Mouse (Mus musculus) myocyte (in vitro differentiated cells): ENCODE measurements at regions not wholly inside any gene's neighbourhood (a gene's known extent, or its start where the extent isn't known, plus 50 kb on each side); places are given as distances from the start of the nearest gene placed in this dataset.

Experiments used
- H3K27me3 ChIP-seq: one replicate; pipeline ENCODE4 v1.6.1; 2011; ENCODE audit not compliant: control insufficient read depth, insufficient read depth, insufficient read length
- H3K36me3 ChIP-seq: one replicate; pipeline ENCODE4 v1.6.1; 2011; ENCODE audit not compliant: control insufficient read depth, insufficient read depth
- H3K4me2 ChIP-seq: one replicate; pipeline ENCODE4 v1.6.1; 2011; ENCODE audit warnings: low read depth, control low read depth
- H3K4me3 ChIP-seq: one replicate; pipeline ENCODE4 v1.5.1; 2011; ENCODE audit warnings: mild to moderate bottlenecking, control low read depth, moderate library complexity
- H3K79me2 ChIP-seq: one replicate; pipeline ENCODE4 v1.6.1; 2011; ENCODE audit not compliant: control insufficient read depth, insufficient read depth
- H3ac ChIP-seq: one replicate; pipeline ENCODE4 v1.6.1; 2011; ENCODE audit not compliant: control insufficient read depth, insufficient read length
- CEBPB ChIP-seq: IDR thresholded peaks from 2 replicates; pipeline ENCODE4 v1.6.1; 2011; ENCODE audit warnings: mild to moderate bottlenecking, moderate library complexity; ENCODE audit not compliant: poor library complexity, insufficient read depth, severe bottlenecking
- E2F4 ChIP-seq: IDR thresholded peaks from one replicate; pipeline ENCODE4 v1.6.1; 2011; ENCODE audit warnings: mild to moderate bottlenecking, control low read depth, moderate library complexity; ENCODE audit not compliant: insufficient read depth
- MAX ChIP-seq: IDR thresholded peaks from one replicate; pipeline ENCODE4 v1.6.1; 2011; ENCODE audit warnings: low read depth, mild to moderate bottlenecking, control low read depth
- MYOD1 ChIP-seq, 3 experiments: IDR thresholded peaks; one replicate each; pipeline ENCODE4 v1.6.1; 2011; ENCODE audit warnings: control low read depth in 2 of 3, low read depth in 2 of 3, mild to moderate bottlenecking in 2 of 3, moderate library complexity in 1 of 3; ENCODE audit not compliant: insufficient read length in 2 of 3, control insufficient read depth in 1 of 3
- MYOG ChIP-seq, 3 experiments: IDR thresholded peaks; one replicate each; pipeline ENCODE4 v1.6.1; 2011; ENCODE audit warnings: control low read depth in 2 of 3, low read depth in 2 of 3, mild to moderate bottlenecking in 2 of 3; ENCODE audit not compliant: insufficient read length in 2 of 3, control insufficient read depth in 1 of 3, insufficient read depth in 1 of 3
- POLR2A ChIP-seq: IDR thresholded peaks from one replicate; pipeline ENCODE4 v1.6.1; 2011; ENCODE audit warnings: low read depth, mild to moderate bottlenecking, control low read depth, moderate library complexity; ENCODE audit not compliant: insufficient read length
- POLR2AphosphoS2 ChIP-seq: IDR thresholded peaks from one replicate; pipeline ENCODE4 v1.6.1; 2011; ENCODE audit warnings: low read depth, control low read depth; ENCODE audit not compliant: insufficient read length
- REST ChIP-seq: IDR thresholded peaks from one replicate; pipeline ENCODE4 v1.6.1; 2011; ENCODE audit warnings: mild to moderate bottlenecking, control low read depth, moderate library complexity; ENCODE audit not compliant: insufficient read depth, insufficient read length
- SRF ChIP-seq: IDR thresholded peaks from one replicate; pipeline ENCODE4 v1.6.1; 2011; ENCODE audit warnings: low read depth; ENCODE audit not compliant: control insufficient read depth, insufficient read length
- TCF12 ChIP-seq: IDR thresholded peaks from one replicate; pipeline ENCODE4 v1.6.1; 2011; ENCODE audit warnings: mild to moderate bottlenecking, control low read depth; ENCODE audit not compliant: poor library complexity, insufficient read depth, severe bottlenecking
- TCF3 ChIP-seq: IDR thresholded peaks from one replicate; pipeline ENCODE4 v1.6.1; 2011; ENCODE audit warnings: low read depth, control low read depth; ENCODE audit not compliant: insufficient read length
- USF1 ChIP-seq: IDR thresholded peaks from one replicate; pipeline ENCODE4 v1.6.1; 2011; ENCODE audit warnings: low read depth, mild to moderate bottlenecking, control low read depth, moderate library complexity

DNA sequence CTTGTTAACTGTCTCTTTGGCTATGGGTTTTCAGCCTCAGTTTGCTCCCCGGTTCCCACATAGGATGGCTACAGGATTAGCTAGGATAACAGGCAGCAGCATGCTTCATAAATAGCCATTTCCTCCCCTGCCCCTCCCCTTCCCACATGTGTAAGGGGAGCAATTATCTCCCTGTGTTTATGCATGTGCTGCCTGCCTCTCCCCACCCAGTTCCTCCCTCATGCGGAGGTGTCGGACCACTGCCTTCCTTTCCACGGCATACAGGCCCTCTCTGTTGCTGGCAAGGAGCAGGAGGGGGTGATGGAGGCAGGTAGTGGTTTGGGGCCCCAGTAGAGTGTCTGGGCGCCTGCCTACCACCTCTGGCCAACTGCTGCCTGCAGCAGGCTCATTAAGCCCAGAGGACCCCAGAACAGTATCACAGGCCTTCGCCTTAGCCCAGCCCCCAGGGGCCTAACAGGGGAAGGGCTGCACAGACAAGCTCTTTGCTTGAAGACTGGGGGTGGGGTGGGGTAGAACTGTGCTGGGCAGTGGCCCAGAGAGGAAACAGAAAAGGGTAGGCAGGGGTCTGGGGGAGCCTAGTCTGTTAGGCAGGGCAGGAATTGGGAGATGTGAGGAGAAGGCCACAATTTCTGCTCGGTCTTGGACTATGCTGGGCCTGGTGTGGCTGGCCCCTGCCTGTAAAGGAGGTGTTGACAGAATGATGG, 79.1 kb upstream of the Pja1 start:
- TF ChIP-seq SRF (no peak), MAX (no peak), REST (no peak), E2F4 (no peak), TCF12 (no peak), POLR2AphosphoS2 (no peak), MYOD1 (IDR thresholded peaks at IDR 0.05; ENCODE audit: control insufficient read depth in 1 of 3, insufficient read length in 2 of 3, low read depth in 2 of 3) (no peak), CEBPB (no peak), TCF3 (no peak), USF1 (no peak), MYOG (IDR thresholded peaks at IDR 0.05; ENCODE audit: control insufficient read depth in 1 of 3, insufficient read depth in 1 of 3, insufficient read length in 2 of 3, low read depth in 2 of 3) (no peak), POLR2A (no peak)
- Histone ChIP-seq H3K36me3 (no peaks in the 10 kb centered on the region), H3ac (no peak overlapping the region), H3K79me2 (no peaks in the 10 kb centered on the region), H3K27me3 (no peaks in the 10 kb centered on the region), H3K4me3 (no peak overlapping the region), H3K4me2 (no peak overlapping the region)

DNA sequence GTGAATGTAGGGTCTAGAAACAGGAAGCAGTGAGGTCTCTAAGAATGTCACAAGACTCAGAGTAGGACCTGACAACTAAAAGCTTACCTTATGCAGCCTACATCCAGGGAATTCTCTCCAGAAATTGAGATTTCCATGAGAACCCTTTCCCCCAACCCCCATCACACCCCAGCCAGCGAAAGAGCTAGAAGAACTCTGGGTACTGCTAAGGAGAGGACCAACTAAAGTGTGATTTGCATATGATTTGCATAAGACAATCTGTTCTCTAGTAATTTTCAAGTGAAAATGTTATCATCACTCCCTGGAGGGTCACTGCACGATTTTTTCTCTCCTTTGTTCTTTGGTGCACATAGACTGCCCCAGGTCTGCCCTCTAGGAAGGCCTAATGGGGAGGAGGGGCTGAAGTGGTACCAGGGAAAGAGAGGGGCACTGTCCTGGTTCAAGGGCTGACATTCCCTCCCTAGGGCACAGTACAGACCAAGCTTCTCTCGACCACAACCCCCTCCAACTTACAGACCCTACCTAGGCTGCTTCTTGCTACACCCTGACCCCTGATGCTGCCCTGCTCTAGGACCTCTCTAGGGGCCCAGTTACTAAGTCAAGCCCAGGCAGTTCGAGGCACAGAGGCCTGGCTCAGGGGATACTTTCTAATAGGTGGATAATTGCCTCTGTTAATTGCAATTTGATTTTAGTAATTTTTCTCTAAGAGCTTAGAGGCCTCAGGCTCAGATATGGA, 77.4 kb upstream of the Pja1 start:
- H3K4me3 ChIP-seq: no peak overlapping the region
- no peak for TF ChIP-seq POLR2AphosphoS2
- no peak for TF ChIP-seq TCF3
- no peak for TF ChIP-seq TCF12
- TF ChIP-seq POLR2A: no peak

DNA sequence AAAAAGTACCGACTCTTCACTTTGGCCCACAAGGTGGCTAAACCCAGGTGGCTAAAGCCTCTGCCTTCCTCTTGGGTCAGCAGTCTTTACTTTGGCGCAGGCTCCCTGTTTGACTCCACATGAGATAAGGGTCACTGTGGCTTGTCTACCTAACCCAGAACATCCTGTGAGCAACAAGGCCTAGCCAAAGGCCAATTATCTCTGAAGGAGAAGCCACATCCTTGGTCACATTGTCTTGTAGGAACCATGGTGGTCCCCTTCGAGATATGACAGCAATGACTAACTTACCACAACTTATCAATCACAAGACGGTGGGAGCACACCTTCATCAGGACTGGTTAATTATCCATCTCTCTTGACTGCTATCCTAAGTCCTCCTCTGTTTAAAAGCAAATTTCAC, 73.3 kb upstream of the Pja1 start:
- Histone ChIP-seq H3ac (no peak overlapping the region), H3K27me3 (no peaks in the 10 kb centered on the region), H3K4me3 (no peak overlapping the region), H3K4me2 (no peak overlapping the region), H3K36me3 (no peaks in the 10 kb centered on the region), H3K79me2 (no peaks in the 10 kb centered on the region)
- TF ChIP-seq TCF3: no peak
- no peak for TF ChIP-seq TCF12
- no peak for TF ChIP-seq POLR2A

More for the DNA sequence above, 77.4 kb upstream of the Pja1 start:
- H3K79me2 ChIP-seq: no peaks in the 10 kb centered on the region
- no peak overlapping the region for H3ac ChIP-seq
- no peaks in the 10 kb centered on the region for H3K36me3 ChIP-seq
- H3K27me3 ChIP-seq: no peaks in the 10 kb centered on the region
- H3K4me2 ChIP-seq: no peak overlapping the region

DNA sequence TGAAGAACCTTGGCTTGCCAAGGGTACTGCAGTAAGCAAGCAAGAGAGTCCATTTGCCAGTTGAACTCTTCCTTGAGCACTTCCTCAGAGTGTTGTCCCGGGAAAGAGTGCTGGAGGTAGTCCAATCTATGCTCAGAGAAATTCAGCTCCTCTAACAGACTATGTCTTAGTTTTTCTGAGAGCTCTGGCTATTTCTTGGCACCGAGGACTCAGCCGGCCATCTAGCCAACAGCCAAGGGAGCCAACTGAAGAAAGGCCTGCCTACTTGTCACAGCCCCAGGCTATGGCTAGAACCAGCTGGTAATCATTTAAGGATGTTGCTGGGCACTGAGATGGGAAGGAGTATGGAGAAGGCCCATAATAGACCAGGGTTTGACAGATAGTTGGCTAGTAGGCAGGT, 70.8 kb upstream of the Pja1 start:
- H3K4me2 ChIP-seq: no peak overlapping the region
- no peaks in the 10 kb centered on the region for H3K36me3 ChIP-seq
- no peak overlapping the region for H3ac ChIP-seq
- no peaks in the 10 kb centered on the region for H3K27me3 ChIP-seq
- no peaks in the 10 kb centered on the region for H3K79me2 ChIP-seq
- no peak overlapping the region for H3K4me3 ChIP-seq
- TF ChIP-seq E2F4: no peak
- TF ChIP-seq MAX: no peak
- TF ChIP-seq TCF3: no peak
- TF ChIP-seq CEBPB: no peak
- TF ChIP-seq SRF: no peak
- TF ChIP-seq USF1: no peak
- no peak for TF ChIP-seq REST
- no peak for TF ChIP-seq MYOG (IDR thresholded peaks at IDR 0.05; ENCODE audit: control insufficient read depth in 1 of 3, insufficient read depth in 1 of 3, insufficient read length in 2 of 3, low read depth in 2 of 3)
- TF ChIP-seq TCF12: no peak

DNA sequence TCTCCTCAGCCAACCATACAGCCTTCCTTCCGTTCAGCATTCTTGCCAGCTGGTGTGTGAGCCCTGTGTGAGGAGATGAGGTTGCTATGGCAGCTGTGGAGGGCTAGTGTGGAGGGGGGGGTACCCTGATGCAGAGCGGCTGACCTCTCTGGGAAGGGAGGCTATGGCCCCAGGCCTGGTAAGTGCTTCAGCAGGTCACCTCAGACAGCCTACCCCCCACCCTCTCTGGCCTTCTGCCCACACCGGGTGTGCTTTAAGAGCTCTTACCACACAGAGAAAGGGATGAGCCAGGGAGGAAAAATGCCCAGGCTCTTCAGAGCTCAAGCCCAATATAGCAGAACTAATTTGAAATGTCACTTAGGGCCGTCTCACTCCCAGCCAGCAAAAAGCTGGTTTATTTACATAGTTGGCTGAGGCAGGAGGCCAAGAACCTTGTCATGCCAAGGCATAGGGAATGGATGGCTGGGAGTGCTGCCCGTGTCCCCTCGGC, 69.1 kb upstream of the Pja1 start:
- Histone ChIP-seq H3K79me2 (no peaks in the 10 kb centered on the region), H3K27me3 (no peaks in the 10 kb centered on the region), H3K36me3 (no peaks in the 10 kb centered on the region), H3ac (no peak overlapping the region), H3K4me3 (no peak overlapping the region), H3K4me2 (no peak overlapping the region)
- no peak for TF ChIP-seq REST
- TF ChIP-seq MYOG (IDR thresholded peaks at IDR 0.05; ENCODE audit: control insufficient read depth in 1 of 3, insufficient read depth in 1 of 3, insufficient read length in 2 of 3, low read depth in 2 of 3): no peak
- no peak for TF ChIP-seq TCF12
- TF ChIP-seq POLR2A: no peak
- no peak for TF ChIP-seq POLR2AphosphoS2
- no peak for TF ChIP-seq CEBPB
- no peak for TF ChIP-seq TCF3
- no peak for TF ChIP-seq USF1
- TF ChIP-seq SRF: no peak
- TF ChIP-seq E2F4: no peak
- TF ChIP-seq MAX: no peak
